14 mouse cellular contexts compared by ENCODE assay signal in the genomic region with DNA sequence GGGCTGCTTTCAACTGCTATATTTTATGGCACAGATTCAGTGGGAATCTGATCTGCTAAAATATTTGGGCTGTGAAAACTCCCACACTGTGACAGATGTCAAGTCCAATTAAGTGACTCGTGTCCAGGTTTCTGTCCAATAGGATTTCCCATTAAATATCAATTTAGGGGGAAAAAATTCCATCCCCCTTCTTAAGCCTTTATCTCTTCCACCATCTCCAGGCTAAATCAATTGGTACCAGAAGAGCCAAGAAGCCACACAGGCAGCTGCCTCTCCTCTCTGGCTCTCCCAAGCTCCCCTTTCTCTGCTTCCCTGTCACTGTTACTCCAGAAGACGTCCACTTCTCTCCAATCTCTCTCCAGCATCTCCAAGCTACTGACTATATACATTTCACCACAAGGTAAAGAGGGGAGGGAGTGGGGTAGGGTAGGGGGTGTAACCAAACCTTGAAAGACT. TPM values are rescaled to one million over a fixed set of nuclear protein-coding genes. Genes with fewer than 3 reads are reported as not detected.
DNase-seq lines count a peak whose midpoint lies in the region; ATAC-seq and TF ChIP-seq lines count a peak whose summit lies in the region.
"Had no signal": no experiment of that assay in that cellular context is flagged by ENCODE, and none has a peak within 500 bp of the region (broad histone marks: within the 10 kb centered on the region; RNA-seq: fewer than 3 reads in every experiment).

A gene (plus strand): TSS at position 151 of the 456 bp plus-strand sequence.

- no peak for TF ChIP-seq EP300 in stomach, postnatal 0 days (optimal IDR thresholded peaks at IDR 0.05)

- no peaks in the 10 kb centered on the region for H3K9me3 ChIP-seq in forebrain, embryonic 16.5 days (ENCODE audit: control insufficient read depth, low read length)
- H3K9me3 ChIP-seq in midbrain, embryonic 13.5 days: no peaks in the 10 kb centered on the region
- no peaks in the 10 kb centered on the region for H3K9me3 ChIP-seq in stomach, postnatal 0 days (ENCODE audit: control insufficient read depth, low read length)
- H3K9me3 ChIP-seq in intestine, embryonic 15.5 days: no peaks in the 10 kb centered on the region
- H3K9me3 ChIP-seq: heart, embryonic 15.5 days had no signal

- peak within 1 kb of the TSS; percentile 50 for H3K4me3 ChIP-seq in forebrain, embryonic 16.5 days (replicated peaks; ENCODE audit: low read length)
- H3K4me3 ChIP-seq in midbrain, embryonic 13.5 days (replicated peaks): peak within 1 kb of the TSS; percentile 58
- no peak within 1 kb of the TSS for H3K4me3 ChIP-seq in stomach, postnatal 0 days (ENCODE audit: low read depth, low read length)
- H3K4me3 ChIP-seq in intestine, embryonic 15.5 days (replicated peaks): no peak within 1 kb of the TSS

- peak; percentile 47 for ATAC-seq in forebrain, embryonic 16.5 days
- peak; percentile 34 for ATAC-seq in midbrain, embryonic 13.5 days
- ATAC-seq in stomach, postnatal 0 days (ENCODE audit: low FRiP score, low TSS enrichment): no peak
- ATAC-seq in intestine, embryonic 15.5 days: no peak
- ATAC-seq: Patski had no signal

- peak within 1 kb of the TSS; percentile 50 for H3K27ac ChIP-seq in forebrain, embryonic 16.5 days (ENCODE audit: low read length)
- peak within 1 kb of the TSS; percentile 98 for H3K27ac ChIP-seq in midbrain, embryonic 13.5 days
- no peak within 1 kb of the TSS for H3K27ac ChIP-seq in stomach, postnatal 0 days (replicated peaks)
- H3K27ac ChIP-seq in intestine, embryonic 15.5 days: no peak within 1 kb of the TSS
- H3K27ac ChIP-seq: heart, embryonic 15.5 days; liver, embryonic 14.5 days had no signal

- no peaks in the 10 kb centered on the region for H3K36me3 ChIP-seq in forebrain, embryonic 16.5 days (ENCODE audit: control insufficient read depth, insufficient read depth)
- no peaks in the 10 kb centered on the region for H3K36me3 ChIP-seq in midbrain, embryonic 13.5 days
- no peaks in the 10 kb centered on the region for H3K36me3 ChIP-seq in stomach, postnatal 0 days (ENCODE audit: control insufficient read depth, insufficient read depth, low read length)
- no peaks in the 10 kb centered on the region for H3K36me3 ChIP-seq in intestine, embryonic 15.5 days
- H3K36me3 ChIP-seq: heart, embryonic 15.5 days had no signal

- peak within 1 kb of the TSS; percentile 68 for H3K4me2 ChIP-seq in forebrain, embryonic 16.5 days (ENCODE audit: low read length)
- peak within 1 kb of the TSS; percentile 75 for H3K4me2 ChIP-seq in midbrain, embryonic 13.5 days (replicated peaks)
- no peak within 1 kb of the TSS for H3K4me2 ChIP-seq in stomach, postnatal 0 days (replicated peaks; ENCODE audit: low read depth)
- H3K4me2 ChIP-seq in intestine, embryonic 15.5 days (replicated peaks): no peak within 1 kb of the TSS

- peak within 1 kb of the TSS; percentile 70 for H3K9ac ChIP-seq in forebrain, embryonic 16.5 days (replicated peaks; ENCODE audit: low read depth, low read length)
- peak within 1 kb of the TSS; percentile 94 for H3K9ac ChIP-seq in midbrain, embryonic 13.5 days (replicated peaks)
- H3K9ac ChIP-seq in stomach, postnatal 0 days (ENCODE audit: low read length): no peak within 1 kb of the TSS
- no peak within 1 kb of the TSS for H3K9ac ChIP-seq in intestine, embryonic 15.5 days
- H3K9ac ChIP-seq: heart, embryonic 15.5 days; liver, embryonic 14.5 days had no signal

- peaks cover 19% of the 10 kb centered on the region for H3K4me1 ChIP-seq in forebrain, embryonic 16.5 days (replicated peaks; ENCODE audit: control insufficient read depth, insufficient read depth, low read length)
- peaks cover 25% of the 10 kb centered on the region for H3K4me1 ChIP-seq in midbrain, embryonic 13.5 days (replicated peaks)
- peaks cover 6% of the 10 kb centered on the region; the same call in 1 of the 2 replicates for H3K4me1 ChIP-seq in stomach, postnatal 0 days (replicated peaks; ENCODE audit: control insufficient read depth, insufficient read depth)
- H3K4me1 ChIP-seq in intestine, embryonic 15.5 days (replicated peaks): peaks cover 20% of the 10 kb centered on the region

- no peak for TF ChIP-seq CTCF in stomach, postnatal 0 days (IDR thresholded peaks at IDR 0.05; ENCODE audit: low read depth)

- peaks cover 10% of the 10 kb centered on the region for H3K27me3 ChIP-seq in forebrain, embryonic 16.5 days (replicated peaks; ENCODE audit: control insufficient read depth, insufficient read depth, low read length)
- H3K27me3 ChIP-seq in midbrain, embryonic 13.5 days: peaks cover 40% of the 10 kb centered on the region
- peaks cover 12% of the 10 kb centered on the region for H3K27me3 ChIP-seq in stomach, postnatal 0 days (ENCODE audit: control insufficient read depth, insufficient read depth, low read length)
- peaks cover 47% of the 10 kb centered on the region for H3K27me3 ChIP-seq in intestine, embryonic 15.5 days (replicated peaks)

- WGBS in forebrain, embryonic 16.5 days: 13% methylated on average over 2 of the region's 2 CpGs
- 10% methylated on average over 2 of the region's 2 CpGs for WGBS in midbrain, embryonic 13.5 days
- 21% methylated on average over 2 of the region's 2 CpGs for WGBS in stomach, postnatal 0 days
- 25% methylated on average over 2 of the region's 2 CpGs for WGBS in intestine, embryonic 15.5 days

- DNase-seq in brain, adult 2 months (ENCODE audit: low read depth, low spot score): peak; percentile 60
- peak; percentile 61 to 77 for DNase-seq in cerebellum, postnatal 14 days
- DNase-seq in kidney, adult 11 months: no peak
- no peak for DNase-seq in stomach, postnatal 0 days (ENCODE audit: low spot score)
- DNase-seq in right cerebral cortex, postnatal 25 days: no peak
- DNase-seq: adrenal gland, adult 8-10 months; kidney, adult 9 months; layer of hippocampus, postnatal 36 days had no signal

RNA-seq across cellular contexts. Expression of the gene that starts here (rescaled TPM):
- 19.0 and 19.6 TPM in 2 replicates for polyA plus RNA-seq in forebrain, embryonic 16.5 days (2015; fragmentation: Nextera tagmentation; extraction: Ambion mirVana)
- polyA plus RNA-seq in midbrain, embryonic 13.5 days (2015; fragmentation: Nextera tagmentation; extraction: Ambion mirVana): 86.9 and 98.1 TPM in 2 replicates
- not detected in 2 replicates for polyA plus RNA-seq in stomach, postnatal 0 days (2015; fragmentation: Nextera tagmentation; extraction: Ambion mirVana)
- polyA plus RNA-seq in intestine, embryonic 15.5 days (2015; fragmentation: Nextera tagmentation; extraction: Ambion mirVana): 0.06 TPM in 1 of 2 replicates, not detected in the other
- polyA plus RNA-seq: heart, embryonic 15.5 days; liver, embryonic 14.5 days; Patski had no signal

Comparison
In these comparisons a context has a peak if more than half of its experiments do, and no peak if none do; other contexts are left out.
1. RNA of the gene that starts here (polyA plus RNA-seq): 86.9 to 98.1 TPM in midbrain, embryonic 13.5 days and 19.0 to 19.6 TPM in forebrain, embryonic 16.5 days; 0.06 TPM in intestine, embryonic 15.5 days and not detected in stomach, postnatal 0 days; every median in the first group is over 10 times any median in the second.
2. DNase-seq: peak in brain, adult 2 months (single experiment) and cerebellum, postnatal 14 days (2 of 2); none in kidney, adult 11 months (single experiment), stomach, postnatal 0 days (single experiment) and right cerebral cortex, postnatal 25 days (single experiment).
3. ATAC-seq: peak in forebrain, embryonic 16.5 days (single experiment) and midbrain, embryonic 13.5 days (single experiment); none in stomach, postnatal 0 days (single experiment) and intestine, embryonic 15.5 days (single experiment).
4. H3K27ac ChIP-seq: peak in forebrain, embryonic 16.5 days (single experiment) and midbrain, embryonic 13.5 days (single experiment); none in stomach, postnatal 0 days (single experiment) and intestine, embryonic 15.5 days (single experiment).
5. H3K4me2 ChIP-seq: peak in forebrain, embryonic 16.5 days (single experiment) and midbrain, embryonic 13.5 days (single experiment); none in stomach, postnatal 0 days (single experiment) and intestine, embryonic 15.5 days (single experiment).
6. H3K4me3 ChIP-seq: peak in forebrain, embryonic 16.5 days (single experiment) and midbrain, embryonic 13.5 days (single experiment); none in stomach, postnatal 0 days (single experiment) and intestine, embryonic 15.5 days (single experiment).
7. H3K9ac ChIP-seq: peak in forebrain, embryonic 16.5 days (single experiment) and midbrain, embryonic 13.5 days (single experiment); none in stomach, postnatal 0 days (single experiment) and intestine, embryonic 15.5 days (single experiment).